Mouse (Mus musculus) intestine, embryonic 16.5 days (tissue): ENCODE measurements around the gene Ppp2r3a. TPM values are rescaled to one million over a fixed set of nuclear protein-coding genes. Genes with fewer than 3 reads are reported as not detected.
A peak's percentile ranks its signal among the peaks of the same experiment; 100 is the strongest.

Experiments
- ATAC-seq: fragments of 200-750 bp; cut with Nextera tagmentation; 2 replicates; pipeline ENCODE4 v1.8.0; 2017; ENCODE audit warnings: moderate TSS enrichment, moderate library complexity
- H3K27ac ChIP-seq: fragments of 300-500 bp; sonication (generic); 2 replicates; pipeline ENCODE4 v1.5.1; 2014; ENCODE audit warnings: mild to moderate bottlenecking, low read length
- H3K27me3 ChIP-seq: fragments of 300-500 bp; sonication (generic); replicated peaks from 2 replicates; pipeline ENCODE4 v1.6.1; 2014; ENCODE audit warnings: low read length, control low read depth, mixed read lengths; ENCODE audit not compliant: control insufficient read depth, insufficient read depth
- H3K36me3 ChIP-seq: fragments of 300-500 bp; sonication (generic); 2 replicates; pipeline ENCODE4 v1.6.1; 2014; ENCODE audit warnings: low read length, control low read depth; ENCODE audit not compliant: control insufficient read depth, insufficient read depth
- H3K4me1 ChIP-seq: fragments of 300-500 bp; sonication (generic); 2 replicates; pipeline ENCODE4 v1.6.1; 2014; ENCODE audit warnings: low read length, control low read depth, mixed read lengths; ENCODE audit not compliant: control insufficient read depth, insufficient read depth
- H3K4me2 ChIP-seq: fragments of 300-500 bp; sonication (generic); 2 replicates; pipeline ENCODE4 v1.6.1; 2014; ENCODE audit warnings: low read depth, low read length, control low read depth
- H3K4me3 ChIP-seq: fragments of 300-500 bp; sonication (generic); 2 replicates; pipeline ENCODE4 v1.5.1; 2014; ENCODE audit warnings: mild to moderate bottlenecking, low read length
- H3K9ac ChIP-seq: fragments of 300-500 bp; sonication (generic); 2 replicates; pipeline ENCODE4 v1.6.1; 2014; ENCODE audit warnings: low read depth, low read length
- H3K9me3 ChIP-seq: fragments of 300-500 bp; sonication (generic); 2 replicates; pipeline ENCODE4 v1.6.1; 2016; ENCODE audit warnings: low read length, control low read depth; ENCODE audit not compliant: control insufficient read depth
- WGBS: fragments of 180-500 bp; shearing (Covaris S2); extraction: QIAGEN DNeasy Blood & Tissue Kit; methylation state at CpG from one replicate; pipeline ENCODE4 v1.1.7; 2014; 5-methylcytosine and 5-hydroxymethylcytosine counted together
- polyA plus RNA-seq: library from polyadenylated mRNA; unstranded; fragments of >200 nt; fragmentation: Nextera tagmentation; extraction: Ambion mirVana; gene quantifications from 2 replicates; pipeline ENCODE4 v1.2.1, GENCODE M21; 2015

Ppp2r3a gene
- polyA plus RNA-seq, 1 experiment from 2014 or later, result 7.4 TPM

DNA sequence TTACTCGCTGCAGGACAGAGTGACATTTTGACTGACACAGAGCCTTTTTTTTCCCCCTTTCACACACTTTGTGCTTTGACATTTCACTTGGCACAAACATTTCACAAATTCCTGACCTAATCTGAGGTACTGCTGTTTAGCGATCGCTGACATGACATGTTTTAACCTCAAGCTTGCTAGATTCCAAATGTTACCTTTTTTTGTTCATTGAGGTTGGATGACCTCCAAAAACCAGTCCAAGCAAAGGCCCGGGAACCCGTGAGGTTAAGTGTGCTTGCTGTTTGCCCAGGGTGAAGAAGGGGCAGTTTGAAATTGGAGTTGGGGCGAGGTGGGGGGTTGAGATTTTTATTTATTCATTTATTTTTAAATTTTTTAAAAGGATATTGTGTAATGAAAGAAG is 31.1 kb upstream of the Ppp2r3a start:
- WGBS, result 64% methylated on average over 6 of the region's 6 CpGs
- no peak for ATAC-seq
- no peaks in the 10 kb centered on the region for H3K4me1 ChIP-seq

DNA sequence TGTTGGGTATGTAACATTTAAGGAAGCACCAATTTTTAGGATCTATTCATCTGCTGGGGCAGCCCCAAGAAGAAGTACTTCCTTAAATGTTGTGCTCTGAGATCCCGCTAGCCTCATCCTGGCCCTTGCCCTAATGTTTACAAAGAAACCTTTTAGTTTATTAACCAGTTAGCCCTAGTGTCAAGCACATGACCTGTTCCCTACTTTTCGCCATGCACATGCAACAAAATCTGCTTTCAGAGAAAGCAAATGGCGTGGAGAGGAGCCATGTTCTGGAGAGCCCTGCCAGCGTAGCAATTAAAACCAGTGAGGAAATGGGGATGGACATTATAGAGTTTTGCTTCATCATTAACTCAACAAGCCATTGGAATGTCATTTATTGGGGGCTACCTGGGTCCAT is 30.3 kb upstream of the Ppp2r3a start:
- Histone ChIP-seq H3K4me3 (no peak overlapping the region), H3K27ac (no peak overlapping the region), H3K27me3 (no peaks in the 10 kb centered on the region), H3K4me2 (no peak overlapping the region), H3K9ac (no peak overlapping the region), H3K4me1 (no peaks in the 10 kb centered on the region), H3K36me3 (no peaks in the 10 kb centered on the region), H3K9me3 (no peaks in the 10 kb centered on the region)
- 65% methylated on average over 4 of the region's 4 CpGs for WGBS
- ATAC-seq, result no peak

More for the DNA sequence above, 31.1 kb upstream of the Ppp2r3a start:
- H3K9me3 ChIP-seq, result no peaks in the 10 kb centered on the region
- no peak overlapping the region for H3K27ac ChIP-seq
- no peak overlapping the region for H3K4me3 ChIP-seq
- H3K9ac ChIP-seq, result no peak overlapping the region
- no peak overlapping the region for H3K4me2 ChIP-seq
- no peaks in the 10 kb centered on the region for H3K36me3 ChIP-seq
- H3K27me3 ChIP-seq, result no peaks in the 10 kb centered on the region

DNA sequence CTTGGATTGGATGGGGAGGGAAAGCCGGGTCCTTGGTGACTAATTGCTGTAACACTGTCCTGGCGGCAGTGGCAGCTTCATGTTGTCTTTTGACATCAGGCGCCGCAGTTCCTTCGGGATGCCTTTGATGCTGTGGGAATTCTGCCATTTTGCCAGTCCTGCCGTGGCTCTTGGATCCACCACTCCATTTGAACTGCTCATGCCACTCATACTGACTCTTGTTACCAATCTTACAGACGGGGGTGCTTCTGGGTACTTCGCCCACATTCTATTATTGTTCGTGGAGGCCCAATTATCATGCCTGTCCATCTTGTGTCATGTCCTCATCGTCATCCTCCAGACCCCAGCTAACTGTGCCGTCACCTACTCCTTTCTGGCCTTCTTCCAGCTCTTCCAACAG is 29.7 kb upstream of the Ppp2r3a start:
- Histone ChIP-seq H3K36me3 (no peaks in the 10 kb centered on the region), H3K9me3 (no peaks in the 10 kb centered on the region), H3K27me3 (no peaks in the 10 kb centered on the region), H3K4me3 (no peak overlapping the region), H3K4me1 (no peaks in the 10 kb centered on the region), H3K27ac (no peak overlapping the region), H3K4me2 (no peak overlapping the region), H3K9ac (no peak overlapping the region)
- ATAC-seq, result no peak
- 90% methylated on average over 11 of the region's 11 CpGs for WGBS

DNA sequence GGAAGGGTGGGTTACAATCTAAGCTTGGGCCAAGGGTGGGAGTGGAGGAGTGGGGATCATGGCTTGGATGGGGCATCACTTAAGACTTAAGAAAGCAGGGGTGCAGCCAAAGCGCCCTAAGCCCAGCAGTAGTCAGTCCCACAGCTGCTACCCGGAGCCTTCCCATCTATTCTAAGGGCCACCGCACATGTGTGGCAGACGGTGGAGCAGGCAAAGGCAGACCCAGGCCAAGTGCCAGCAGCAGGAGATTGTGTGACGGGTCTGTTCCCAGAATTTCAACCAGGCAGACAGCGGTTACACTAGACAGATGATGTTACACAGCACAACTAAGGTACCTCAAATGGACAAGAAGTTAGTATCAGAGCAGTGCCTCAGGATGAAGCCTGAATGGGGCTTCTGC is 29.3 kb upstream of the Ppp2r3a start:
- H3K4me1 ChIP-seq, result no peaks in the 10 kb centered on the region
- no peaks in the 10 kb centered on the region for H3K36me3 ChIP-seq
- 87% methylated on average over 6 of the region's 6 CpGs for WGBS
- H3K27me3 ChIP-seq, result no peaks in the 10 kb centered on the region
- no peak overlapping the region for H3K9ac ChIP-seq
- H3K4me3 ChIP-seq, result no peak overlapping the region
- no peak overlapping the region for H3K4me2 ChIP-seq
- no peaks in the 10 kb centered on the region for H3K9me3 ChIP-seq
- no peak overlapping the region for H3K27ac ChIP-seq
- no peak for ATAC-seq

DNA sequence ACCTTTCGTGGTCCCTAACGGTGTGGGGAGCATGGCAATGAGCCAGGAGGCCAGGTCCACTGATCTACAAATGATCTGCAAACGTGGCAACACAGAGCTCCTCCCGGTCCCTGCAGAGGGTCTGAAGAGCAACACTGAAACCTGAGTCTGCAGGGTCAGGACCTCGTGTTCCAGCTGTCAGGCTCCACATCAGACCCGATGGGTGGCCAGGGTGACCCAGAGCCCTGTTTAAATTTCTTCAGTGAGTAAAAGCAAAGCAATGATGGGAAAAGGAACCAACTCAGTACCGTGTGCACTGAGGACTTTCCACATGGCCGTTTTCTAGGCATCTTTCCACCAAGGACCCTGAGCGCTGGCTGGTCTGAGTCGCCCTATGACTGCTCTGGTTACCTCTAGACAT is 28.6 kb upstream of the Ppp2r3a start:
- no peaks in the 10 kb centered on the region for H3K9me3 ChIP-seq
- H3K4me2 ChIP-seq, result no peak overlapping the region
- WGBS, result 64% methylated on average over 10 of the region's 10 CpGs
- H3K4me1 ChIP-seq, result no peaks in the 10 kb centered on the region
- no peak for ATAC-seq
- no peak overlapping the region for H3K9ac ChIP-seq
- H3K27me3 ChIP-seq, result no peaks in the 10 kb centered on the region
- H3K36me3 ChIP-seq, result no peaks in the 10 kb centered on the region
- H3K27ac ChIP-seq, result no peak overlapping the region
- no peak overlapping the region for H3K4me3 ChIP-seq

DNA sequence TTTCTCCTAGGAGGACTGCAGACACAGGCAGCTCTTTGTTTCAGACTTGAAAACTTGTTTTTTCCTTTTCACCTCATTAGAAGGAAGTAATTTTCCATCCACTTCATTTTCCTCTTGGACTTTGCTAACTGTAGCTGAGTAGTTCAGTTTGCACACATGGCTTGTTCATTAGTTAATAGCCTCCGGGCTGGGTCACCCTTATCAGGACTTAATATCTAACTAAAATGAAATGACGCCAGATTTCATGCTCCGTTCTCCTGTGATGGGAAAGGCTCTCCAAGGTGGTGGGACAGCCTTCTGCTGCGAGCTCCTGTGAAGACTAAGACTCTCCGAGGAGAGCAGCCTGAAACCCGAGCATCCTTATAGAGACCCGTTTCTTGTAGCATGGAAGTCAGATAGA is 21.1 kb upstream of the Ppp2r3a start:
- WGBS, result 64% methylated on average over 7 of the region's 7 CpGs
- H3K9me3 ChIP-seq, result no peaks in the 10 kb centered on the region
- no peak overlapping the region for H3K4me3 ChIP-seq
- no peaks in the 10 kb centered on the region for H3K36me3 ChIP-seq
- peak; percentile 31; the same call in 1 of the 2 replicates for ATAC-seq
- no peak overlapping the region for H3K9ac ChIP-seq
- H3K27ac ChIP-seq, result no peak overlapping the region
- H3K4me2 ChIP-seq, result no peak overlapping the region
- H3K4me1 ChIP-seq, result no peaks in the 10 kb centered on the region
- no peaks in the 10 kb centered on the region for H3K27me3 ChIP-seq

DNA sequence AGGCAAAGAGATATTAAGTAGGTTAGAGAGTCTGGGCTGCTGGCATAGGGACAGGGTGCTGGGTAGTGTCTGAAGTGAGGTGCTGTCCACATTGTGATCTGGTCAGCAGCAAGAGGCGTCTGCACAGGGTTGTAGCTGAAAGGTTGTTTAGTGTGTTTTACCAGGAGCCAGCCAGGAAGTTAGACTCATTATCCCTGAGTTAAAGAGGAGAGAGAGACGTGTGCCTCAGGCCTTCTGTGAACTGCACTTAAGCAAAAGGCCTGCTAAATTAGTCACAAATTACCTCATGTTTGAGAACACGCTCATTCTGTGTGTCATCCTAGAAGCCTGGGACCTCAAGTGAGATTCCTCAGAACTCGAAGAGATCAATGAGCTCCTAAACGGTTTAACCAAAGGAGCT is 18.4 kb upstream of the Ppp2r3a start:
- Histone ChIP-seq H3K27me3 (no peaks in the 10 kb centered on the region), H3K36me3 (no peaks in the 10 kb centered on the region), H3K4me2 (no peak overlapping the region), H3K27ac (no peak overlapping the region), H3K9ac (no peak overlapping the region), H3K9me3 (no peaks in the 10 kb centered on the region), H3K4me3 (no peak overlapping the region), H3K4me1 (no peaks in the 10 kb centered on the region)
- WGBS, result 39% methylated on average over 5 of the region's 5 CpGs
- ATAC-seq, result no peak

DNA sequence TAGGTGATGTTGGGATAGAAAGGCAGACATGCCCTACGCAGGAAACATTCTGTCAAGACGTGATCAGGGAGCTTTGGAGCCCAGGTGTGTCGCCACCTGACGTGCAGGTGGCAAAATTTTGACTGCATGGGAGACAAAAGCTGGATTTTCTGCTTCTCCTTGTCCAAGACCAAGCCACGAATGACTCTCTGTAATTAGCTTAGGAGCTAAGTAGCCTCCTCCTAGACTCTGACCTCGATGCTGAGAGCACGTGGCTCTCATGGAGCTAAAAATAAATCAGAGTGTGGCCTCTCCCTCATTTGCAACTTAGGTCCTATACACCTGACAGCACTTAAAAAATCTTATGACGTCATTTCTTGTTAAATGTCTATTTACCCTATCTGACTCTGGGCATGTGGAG is 14.4 kb upstream of the Ppp2r3a start:
- Histone ChIP-seq H3K9me3 (no peaks in the 10 kb centered on the region), H3K4me1 (peaks cover 3% of the 10 kb centered on the region; the same call in 1 of the 2 replicates), H3K4me3 (no peak overlapping the region), H3K4me2 (no peak overlapping the region), H3K36me3 (no peaks in the 10 kb centered on the region), H3K9ac (no peak overlapping the region), H3K27ac (no peak overlapping the region), H3K27me3 (no peaks in the 10 kb centered on the region)
- ATAC-seq, result peak; percentile 54
- 67% methylated on average over 8 of the region's 8 CpGs for WGBS

DNA sequence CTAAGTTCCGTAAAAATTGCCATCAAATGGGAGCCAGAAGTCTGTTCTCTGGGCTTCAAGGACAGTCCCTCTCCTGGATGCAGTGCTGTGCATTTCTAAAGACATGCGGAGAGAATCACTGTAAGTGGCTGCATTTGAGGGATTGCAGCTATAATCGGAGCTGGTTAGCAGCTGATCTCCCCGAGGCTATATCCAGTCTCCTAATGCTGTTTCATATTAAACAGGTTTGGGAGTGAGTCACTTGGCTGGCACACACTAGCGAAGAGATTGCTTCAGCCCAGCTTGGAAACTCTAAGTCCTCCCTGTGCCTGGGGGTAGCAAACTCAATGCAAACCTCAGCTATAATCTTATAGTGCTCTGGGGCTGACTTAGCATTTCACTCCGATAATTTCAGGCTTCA is 14.0 kb upstream of the Ppp2r3a start:
- Histone ChIP-seq H3K9me3 (no peaks in the 10 kb centered on the region), H3K4me2 (no peak overlapping the region), H3K27ac (no peak overlapping the region), H3K4me1 (peaks cover 3% of the 10 kb centered on the region; the same call in 1 of the 2 replicates), H3K4me3 (no peak overlapping the region), H3K9ac (no peak overlapping the region), H3K27me3 (no peaks in the 10 kb centered on the region), H3K36me3 (no peaks in the 10 kb centered on the region)
- WGBS, result 62% methylated on average over 6 of the region's 6 CpGs
- no peak for ATAC-seq

DNA sequence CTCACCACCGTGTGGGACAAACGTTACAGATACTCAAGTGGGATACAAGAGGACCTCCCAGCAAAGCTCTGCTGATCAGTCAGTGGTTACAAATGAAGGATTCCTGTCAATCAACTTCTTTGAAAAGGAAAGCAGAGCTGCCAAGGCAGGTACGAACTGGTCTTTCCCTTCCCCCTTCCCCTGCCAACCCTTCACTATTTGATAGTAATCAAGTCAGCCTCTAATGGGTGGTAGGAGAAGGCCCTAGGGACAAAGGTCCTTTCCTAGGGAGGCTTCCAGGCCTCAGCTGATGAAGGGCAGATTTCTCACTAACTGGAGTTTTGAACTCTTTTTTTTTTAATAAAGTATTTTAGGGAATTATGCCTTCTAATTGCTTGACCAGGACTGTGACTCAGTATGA is 11.2 kb upstream of the Ppp2r3a start:
- H3K4me3 ChIP-seq, result no peak overlapping the region
- ATAC-seq, result no peak
- no peaks in the 10 kb centered on the region for H3K36me3 ChIP-seq
- H3K9ac ChIP-seq, result no peak overlapping the region
- H3K4me2 ChIP-seq, result no peak overlapping the region
- no peak overlapping the region for H3K27ac ChIP-seq
- no peaks in the 10 kb centered on the region for H3K27me3 ChIP-seq
- peaks cover 3% of the 10 kb centered on the region; the same call in 1 of the 2 replicates for H3K4me1 ChIP-seq
- 73% methylated on average over 3 of the region's 3 CpGs for WGBS
- H3K9me3 ChIP-seq, result no peaks in the 10 kb centered on the region
